Mouse (Mus musculus) midbrain, embryonic 12.5 days (tissue): Measurements from ENCODE around the gene Cdkn2aipnl. TPM values are rescaled to one million over a fixed set of nuclear protein-coding genes. Genes with fewer than 3 reads are reported as not detected.

Experiments
- ATAC-seq: fragments of 200-750 bp; cut with Nextera tagmentation; 2 replicates; pipeline ENCODE4 v1.8.0; 2017; ENCODE audit warnings: low read depth, moderate TSS enrichment, moderate library complexity; ENCODE audit not compliant: low FRiP score
- H3K27ac ChIP-seq: fragments of 300-500 bp; sonication (generic); replicated peaks from 2 replicates; pipeline ENCODE4 v1.5.1; 2016; ENCODE audit warnings: mild to moderate bottlenecking
- H3K27me3 ChIP-seq: fragments of 300-500 bp; sonication (generic); 2 replicates; pipeline ENCODE4 v1.6.1; 2016; ENCODE audit warnings: mild to moderate bottlenecking
- H3K36me3 ChIP-seq: fragments of 300-500 bp; sonication (generic); 2 replicates; pipeline ENCODE4 v1.6.1; 2016
- H3K4me1 ChIP-seq: fragments of 300-500 bp; sonication (generic); 2 replicates; pipeline ENCODE4 v1.6.1; 2016
- H3K4me2 ChIP-seq: fragments of 300-500 bp; sonication (generic); replicated peaks from 2 replicates; pipeline ENCODE4 v1.6.1; 2016; ENCODE audit warnings: mild to moderate bottlenecking, moderate library complexity
- H3K4me3 ChIP-seq: fragments of 300-500 bp; sonication (generic); 2 replicates; pipeline ENCODE4 v1.5.1; 2016; ENCODE audit warnings: mild to moderate bottlenecking
- H3K9ac ChIP-seq: fragments of 300-500 bp; sonication (generic); replicated peaks from 2 replicates; pipeline ENCODE4 v1.6.1; 2016; ENCODE audit warnings: mild to moderate bottlenecking, moderate library complexity
- H3K9me3 ChIP-seq: fragments of 300-500 bp; sonication (generic); 2 replicates; pipeline ENCODE4 v1.6.1; 2016; ENCODE audit warnings: mild to moderate bottlenecking
- WGBS: fragments of 180-500 bp; shearing (Covaris S2); methylation state at CpG from one replicate; pipeline ENCODE4 v1.1.7; 2016; 5-methylcytosine and 5-hydroxymethylcytosine counted together
- polyA plus RNA-seq: library from polyadenylated mRNA; unstranded; fragments of >200 nt; fragmentation: Nextera tagmentation; extraction: Ambion mirVana; gene quantifications from 2 replicates; pipeline ENCODE4 v1.2.1, GENCODE M21; 2016

The Cdkn2aipnl gene
- polyA plus RNA-seq, 1 experiment from 2014 or later = 117 TPM

- no peak for ATAC-seq
- 51% methylated on average over 5 of the region's 5 CpGs for WGBS
Observed at GRCm38 (mm10) chr11:51935636-51936434, 31.6 kb upstream of the Cdkn2aipnl start.

GRCm38 (mm10) chr11:51937361-51937781 lies 30.1 kb upstream of the Cdkn2aipnl start:
- Histone ChIP-seq H3K4me2 (no peak overlapping the region), H3K27me3 (no peaks in the 10 kb centered on the region), H3K36me3 (no peaks in the 10 kb centered on the region), H3K9ac (no peak overlapping the region), H3K4me3 (no peak overlapping the region), H3K9me3 (no peaks in the 10 kb centered on the region), H3K4me1 (no peaks in the 10 kb centered on the region), H3K27ac (no peak overlapping the region)
- 60% methylated on average over 6 of the region's 6 CpGs for WGBS
- ATAC-seq = no peak

More at GRCm38 (mm10) chr11:51935636-51936434, 31.6 kb upstream of the Cdkn2aipnl start:
- Histone ChIP-seq H3K27me3 (no peaks in the 10 kb centered on the region), H3K4me2 (no peak overlapping the region), H3K27ac (no peak overlapping the region), H3K36me3 (no peaks in the 10 kb centered on the region), H3K9me3 (no peaks in the 10 kb centered on the region), H3K9ac (no peak overlapping the region), H3K4me1 (no peaks in the 10 kb centered on the region), H3K4me3 (no peak overlapping the region)

GRCm38 (mm10) chr11:51938817-51939589 lies 28.5 kb upstream of the Cdkn2aipnl start:
- Histone ChIP-seq H3K4me1 (peaks cover 7% of the 10 kb centered on the region; the same call in 1 of the 2 replicates), H3K9ac (no peak overlapping the region), H3K9me3 (no peaks in the 10 kb centered on the region), H3K4me2 (no peak overlapping the region), H3K36me3 (no peaks in the 10 kb centered on the region), H3K4me3 (no peak overlapping the region), H3K27ac (no peak overlapping the region), H3K27me3 (no peaks in the 10 kb centered on the region)
- ATAC-seq = no peak
- WGBS = 86% methylated on average over 12 of the region's 12 CpGs

GRCm38 (mm10) chr11:51939590-51939955 lies 27.9 kb upstream of the Cdkn2aipnl start:
- ATAC-seq = no peak

GRCm38 (mm10) chr11:51940511-51940955 lies 26.9 kb upstream of the Cdkn2aipnl start:
- H3K27ac ChIP-seq = no peak overlapping the region
- 80% methylated on average over 13 of the region's 13 CpGs for WGBS
- H3K4me3 ChIP-seq = no peak overlapping the region
- no peaks in the 10 kb centered on the region for H3K36me3 ChIP-seq
- H3K9ac ChIP-seq = no peak overlapping the region
- H3K9me3 ChIP-seq = no peaks in the 10 kb centered on the region
- no peak overlapping the region for H3K4me2 ChIP-seq
- peaks cover 10% of the 10 kb centered on the region for H3K4me1 ChIP-seq
- H3K27me3 ChIP-seq = no peaks in the 10 kb centered on the region; the same call in 1 of the 2 replicates
- no peak for ATAC-seq

More at GRCm38 (mm10) chr11:51939590-51939955, 27.9 kb upstream of the Cdkn2aipnl start:
- Histone ChIP-seq H3K27me3 (no peaks in the 10 kb centered on the region), H3K4me3 (no peak overlapping the region), H3K27ac (no peak overlapping the region), H3K9me3 (no peaks in the 10 kb centered on the region), H3K4me1 (peaks cover 7% of the 10 kb centered on the region; the same call in 1 of the 2 replicates), H3K36me3 (no peaks in the 10 kb centered on the region), H3K9ac (no peak overlapping the region), H3K4me2 (no peak overlapping the region)
- WGBS = 90% methylated on average over 8 of the region's 8 CpGs

- no peaks in the 10 kb centered on the region; the same call in 1 of the 2 replicates for H3K27me3 ChIP-seq
- no peak overlapping the region for H3K4me3 ChIP-seq
- no peak overlapping the region for H3K27ac ChIP-seq
- WGBS = 66% methylated on average over 15 of the region's 15 CpGs
- no peak overlapping the region for H3K4me2 ChIP-seq
- peaks cover 12% of the 10 kb centered on the region for H3K4me1 ChIP-seq
- H3K36me3 ChIP-seq = no peaks in the 10 kb centered on the region
- ATAC-seq = no peak
- no peaks in the 10 kb centered on the region for H3K9me3 ChIP-seq
- no peak overlapping the region for H3K9ac ChIP-seq
Observed at GRCm38 (mm10) chr11:51942602-51943499, 24.6 kb upstream of the Cdkn2aipnl start.

- H3K36me3 ChIP-seq = no peaks in the 10 kb centered on the region
- H3K27me3 ChIP-seq = no peaks in the 10 kb centered on the region; the same call in 1 of the 2 replicates
- H3K9me3 ChIP-seq = no peaks in the 10 kb centered on the region
- H3K4me1 ChIP-seq = peaks cover 12% of the 10 kb centered on the region
- no peak overlapping the region for H3K4me3 ChIP-seq
- 64% methylated on average over 6 of the region's 6 CpGs for WGBS
- H3K4me2 ChIP-seq = no peak overlapping the region
- H3K9ac ChIP-seq = no peak overlapping the region
- no peak for ATAC-seq
- no peak overlapping the region for H3K27ac ChIP-seq
Observed at GRCm38 (mm10) chr11:51943500-51943841, 24.0 kb upstream of the Cdkn2aipnl start.

- Histone ChIP-seq H3K4me1 (peaks cover 12% of the 10 kb centered on the region), H3K4me2 (no peak overlapping the region), H3K36me3 (no peaks in the 10 kb centered on the region), H3K9ac (no peak overlapping the region), H3K9me3 (no peaks in the 10 kb centered on the region), H3K27me3 (no peaks in the 10 kb centered on the region; the same call in 1 of the 2 replicates), H3K27ac (no peak overlapping the region), H3K4me3 (no peak overlapping the region)
- no peak for ATAC-seq
- WGBS = 83% methylated on average over 3 of the region's 3 CpGs
Observed at GRCm38 (mm10) chr11:51944239-51944638, 23.2 kb upstream of the Cdkn2aipnl start.

- no peak for ATAC-seq
- Histone ChIP-seq H3K27ac (0 out of 2 replicates have a peak overlapping the region, but pooled peaks have one; percentile 3), H3K9ac (no peak overlapping the region), H3K4me2 (no peak overlapping the region), H3K36me3 (no peaks in the 10 kb centered on the region), H3K27me3 (no peaks in the 10 kb centered on the region; the same call in 1 of the 2 replicates), H3K4me1 (peaks cover 12% of the 10 kb centered on the region), H3K9me3 (no peaks in the 10 kb centered on the region), H3K4me3 (no peak overlapping the region)
- WGBS = 64% methylated on average over 8 of the region's 8 CpGs
Observed at GRCm38 (mm10) chr11:51945548-51945947, 21.9 kb upstream of the Cdkn2aipnl start.

- WGBS = 76% methylated on average over 6 of the region's 6 CpGs
- peaks cover 12% of the 10 kb centered on the region for H3K4me1 ChIP-seq
- ATAC-seq = no peak
- no peaks in the 10 kb centered on the region for H3K36me3 ChIP-seq
- no peaks in the 10 kb centered on the region; the same call in 1 of the 2 replicates for H3K27me3 ChIP-seq
- H3K9ac ChIP-seq = no peak overlapping the region
- H3K4me2 ChIP-seq = no peak overlapping the region
- H3K4me3 ChIP-seq = no peak overlapping the region
- H3K9me3 ChIP-seq = no peaks in the 10 kb centered on the region
- H3K27ac ChIP-seq = no peak overlapping the region
Observed at GRCm38 (mm10) chr11:51946144-51946543, 21.3 kb upstream of the Cdkn2aipnl start.

- peaks cover 5% of the 10 kb centered on the region; the same call in 1 of the 2 replicates for H3K4me1 ChIP-seq
- ATAC-seq = no peak
- H3K4me2 ChIP-seq = no peak overlapping the region
- H3K9me3 ChIP-seq = no peaks in the 10 kb centered on the region
- H3K9ac ChIP-seq = no peak overlapping the region
- WGBS = 78% methylated on average over 9 of the region's 9 CpGs
- H3K27ac ChIP-seq = no peak overlapping the region
- no peaks in the 10 kb centered on the region; the same call in 1 of the 2 replicates for H3K27me3 ChIP-seq
- no peak overlapping the region for H3K4me3 ChIP-seq
- no peaks in the 10 kb centered on the region for H3K36me3 ChIP-seq
Observed at GRCm38 (mm10) chr11:51949155-51949840, 18.2 kb upstream of the Cdkn2aipnl start.
